Mouse (Mus musculus) heart, postnatal 0 days (tissue): Measurements from ENCODE around the gene Wnk2. TPM values are rescaled to one million over a fixed set of nuclear protein-coding genes. Genes with fewer than 3 reads are reported as not detected.

Experiments used
- ATAC-seq: fragments of 200-750 bp; cut with Nextera tagmentation; 2 replicates; pipeline ENCODE4 v1.8.0; 2017; ENCODE audit warnings: low read depth, moderate number of reproducible peaks, moderate library complexity; ENCODE audit not compliant: insufficient read depth
- DNase-seq: peaks from one replicate; pipeline ENCODE4 v3.0.0-alpha.2; 2016; ENCODE audit warnings: low spot score
- H3K27ac ChIP-seq: fragments of 300-500 bp; sonication (generic); 2 replicates; pipeline ENCODE4 v1.5.1; 2014; ENCODE audit warnings: low read depth, mild to moderate bottlenecking
- H3K27me3 ChIP-seq: fragments of 300-500 bp; sonication (generic); 2 replicates; pipeline ENCODE4 v1.6.1; 2014; ENCODE audit warnings: low read length, mixed read lengths; ENCODE audit not compliant: control insufficient read depth, insufficient read depth
- H3K36me3 ChIP-seq: fragments of 300-500 bp; sonication (generic); replicated peaks from 2 replicates; pipeline ENCODE4 v1.6.1; 2014; ENCODE audit warnings: low read length, mixed read lengths; ENCODE audit not compliant: control insufficient read depth, insufficient read depth
- H3K4me1 ChIP-seq: fragments of 300-500 bp; sonication (generic); 2 replicates; pipeline ENCODE4 v1.6.1; 2014; ENCODE audit warnings: antibody characterized with exemption; ENCODE audit not compliant: control insufficient read depth, insufficient read depth
- H3K4me2 ChIP-seq: fragments of 300-500 bp; sonication (generic); 2 replicates; pipeline ENCODE4 v1.6.1; 2014; ENCODE audit warnings: low read depth, mild to moderate bottlenecking, low read length, moderate library complexity
- H3K4me3 ChIP-seq: fragments of 300-500 bp; sonication (generic); 2 replicates; pipeline ENCODE4 v1.5.1; 2014; ENCODE audit warnings: low read depth, low read length
- H3K9ac ChIP-seq: fragments of 300-500 bp; sonication (generic); replicated peaks from 2 replicates; pipeline ENCODE4 v1.6.1; 2014; ENCODE audit warnings: low read depth, low read length, mixed read lengths
- H3K9me3 ChIP-seq: fragments of 300-500 bp; sonication (generic); replicated peaks from 2 replicates; pipeline ENCODE4 v1.6.1; 2016; ENCODE audit warnings: low read length; ENCODE audit not compliant: control insufficient read depth
- CTCF ChIP-seq: IDR thresholded peaks from 2 replicates; pipeline ENCODE4 v1.5.1; 2016; ENCODE audit warnings: antibody characterized with exemption, control low read depth, low read depth
- EP300 ChIP-seq: IDR thresholded peaks from 2 replicates; pipeline ENCODE4 v1.6.1; 2016; ENCODE audit warnings: antibody characterized with exemption, low read depth
- WGBS: fragments of 180-500 bp; shearing (Covaris S2); extraction: QIAGEN DNeasy Blood & Tissue Kit; methylation state at CpG from one replicate; pipeline ENCODE4 v1.1.7; 2014; 5-methylcytosine and 5-hydroxymethylcytosine counted together
- polyA plus RNA-seq: library from polyadenylated mRNA; unstranded; fragments of >200 nt; fragmentation: Nextera tagmentation; extraction: Ambion mirVana; gene quantifications from 2 replicates; pipeline ENCODE4 v1.2.1, GENCODE M21; 2015
- total RNA-seq: library from RNA; depleted of rRNA; stranded (reverse); fragments of >200 nt; gene quantifications from 2 replicates; pipeline ENCODE4 v1.2.3, GENCODE M21; 2014; ENCODE audit warnings: low replicate concordance

The Wnk2 gene
- total and polyA plus RNA-seq, 2 experiments from 2014 or later = 1.5 to 5.5 TPM

- DNase-seq = no peak
- WGBS = 63% methylated on average over 2 of the region's 2 CpGs
- no peaks in the 10 kb centered on the region for H3K36me3 ChIP-seq
- no peak for TF ChIP-seq CTCF
- no peak overlapping the region for H3K4me3 ChIP-seq
- no peaks in the 10 kb centered on the region for H3K9me3 ChIP-seq
- H3K27ac ChIP-seq = no peak overlapping the region
- H3K4me2 ChIP-seq = no peak overlapping the region
- H3K27me3 ChIP-seq = no peaks in the 10 kb centered on the region
- H3K4me1 ChIP-seq = no peaks in the 10 kb centered on the region
- no peak overlapping the region for H3K9ac ChIP-seq
- no peak for ATAC-seq
These were observed 94.5 kb downstream of the Wnk2 start for GRCm38 (mm10) chr13:49053333-49053732.

- no peak overlapping the region for H3K4me2 ChIP-seq
- H3K4me3 ChIP-seq = no peak overlapping the region
- TF ChIP-seq CTCF (peak; percentile 52), EP300 (no peak)
- DNase-seq = no peak
- H3K9me3 ChIP-seq = no peaks in the 10 kb centered on the region
- 32% methylated on average over 9 of the region's 9 CpGs for WGBS
- no peak for ATAC-seq
- H3K4me1 ChIP-seq = no peaks in the 10 kb centered on the region
- H3K27me3 ChIP-seq = no peaks in the 10 kb centered on the region
- no peak overlapping the region for H3K9ac ChIP-seq
- H3K36me3 ChIP-seq = no peaks in the 10 kb centered on the region
- H3K27ac ChIP-seq = no peak overlapping the region
These were observed 95.3 kb downstream of the Wnk2 start for GRCm38 (mm10) chr13:49052512-49052911.

GRCm38 (mm10) chr13:49047393-49047792, 100.4 kb downstream of the Wnk2 start:
- H3K27ac ChIP-seq = no peak overlapping the region
- TF ChIP-seq CTCF = no peak
- no peak for TF ChIP-seq EP300
- 80% methylated on average over 1 of the region's 1 CpGs for WGBS

GRCm38 (mm10) chr13:49044145-49044561, 103.7 kb downstream of the Wnk2 start:
- H3K27me3 ChIP-seq = no peaks in the 10 kb centered on the region
- no peak overlapping the region for H3K4me2 ChIP-seq
- H3K9ac ChIP-seq = no peak overlapping the region
- TF ChIP-seq EP300 (no peak), CTCF (no peak)
- no peaks in the 10 kb centered on the region for H3K9me3 ChIP-seq
- H3K27ac ChIP-seq = no peak overlapping the region
- WGBS = 66% methylated on average over 10 of the region's 10 CpGs
- no peak for ATAC-seq
- H3K4me3 ChIP-seq = no peak overlapping the region
- no peak for DNase-seq
- H3K36me3 ChIP-seq = no peaks in the 10 kb centered on the region
- H3K4me1 ChIP-seq = no peaks in the 10 kb centered on the region

More at GRCm38 (mm10) chr13:49047393-49047792, 100.4 kb downstream of the Wnk2 start:
- no peak overlapping the region for H3K4me3 ChIP-seq
- no peaks in the 10 kb centered on the region for H3K9me3 ChIP-seq
- no peak overlapping the region for H3K9ac ChIP-seq
- ATAC-seq (no peak), DNase-seq (no peak)
- H3K4me1 ChIP-seq = no peaks in the 10 kb centered on the region
- no peaks in the 10 kb centered on the region for H3K36me3 ChIP-seq
- no peak overlapping the region for H3K4me2 ChIP-seq
- H3K27me3 ChIP-seq = no peaks in the 10 kb centered on the region

- no peak overlapping the region for H3K27ac ChIP-seq
- no peak for TF ChIP-seq CTCF
- no peaks in the 10 kb centered on the region for H3K4me1 ChIP-seq
- H3K27me3 ChIP-seq = no peaks in the 10 kb centered on the region
- ATAC-seq = no peak
- no peaks in the 10 kb centered on the region for H3K36me3 ChIP-seq
- 91% methylated on average over 15 of the region's 15 CpGs for WGBS
- H3K9me3 ChIP-seq = no peaks in the 10 kb centered on the region
- no peak overlapping the region for H3K9ac ChIP-seq
- no peak overlapping the region for H3K4me2 ChIP-seq
- DNase-seq = no peak
- no peak overlapping the region for H3K4me3 ChIP-seq
These were observed 105.4 kb downstream of the Wnk2 start for GRCm38 (mm10) chr13:49042371-49042770.

- no peak overlapping the region for H3K27ac ChIP-seq
These were observed 110.8 kb downstream of the Wnk2 start for GRCm38 (mm10) chr13:49036928-49037574.

More at GRCm38 (mm10) chr13:49036928-49037574, 110.8 kb downstream of the Wnk2 start:
- H3K9me3 ChIP-seq = no peaks in the 10 kb centered on the region
- H3K4me1 ChIP-seq = peaks cover 6% of the 10 kb centered on the region
- no peak overlapping the region for H3K4me2 ChIP-seq
- no peaks in the 10 kb centered on the region for H3K27me3 ChIP-seq
- no peak for TF ChIP-seq EP300
- TF ChIP-seq CTCF = no peak
- no peak overlapping the region for H3K9ac ChIP-seq
- H3K36me3 ChIP-seq = no peaks in the 10 kb centered on the region
- no peak overlapping the region for H3K4me3 ChIP-seq
- DNase-seq (no peak), ATAC-seq (no peak)
- WGBS = 43% methylated on average over 7 of the region's 7 CpGs
